Mouse (Mus musculus): ENCODE results near the gene Qrsl1.
"Not testable (repeated sequence)": the region's sequence is repeated elsewhere in the genome, so short reads cannot be mapped to it uniquely, and the experiment has no call there.

The Qrsl1 gene

DNA sequence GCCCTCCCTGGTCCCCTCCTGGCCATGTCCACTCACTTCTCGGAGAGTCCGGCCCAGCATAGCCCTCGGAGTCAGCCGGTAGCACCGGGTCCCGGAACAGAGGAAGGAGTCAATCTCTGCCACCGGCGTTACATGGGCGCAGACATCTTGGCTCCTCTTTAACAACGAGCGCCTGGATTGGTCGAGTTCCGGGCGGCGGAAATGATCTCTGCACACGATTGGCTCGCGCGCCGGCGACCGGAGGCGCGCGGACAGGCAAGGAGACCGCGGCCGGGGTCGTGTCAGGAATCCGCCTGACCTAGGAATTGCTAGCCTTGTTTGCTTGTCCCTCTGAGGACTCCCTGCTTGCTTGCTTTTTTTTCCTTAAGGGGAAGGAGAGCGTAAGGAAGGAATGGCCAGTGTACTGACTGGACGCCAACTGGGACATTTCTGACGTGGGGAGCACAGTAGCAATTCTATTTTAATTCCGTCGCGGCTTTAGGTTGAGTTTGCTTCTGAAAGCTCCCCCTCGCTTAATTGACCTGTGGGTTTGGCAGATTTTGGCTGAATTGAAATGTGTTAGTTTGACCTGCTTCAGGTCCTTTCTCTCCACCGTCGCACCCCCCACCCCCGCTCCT, at the start of gene Qrsl1, which contains the start of gene Rtn4ip1:
Qrsl1 (minus strand) TSS at position 168 of the 617 bp plus-strand sequence.
Rtn4ip1 (plus strand) TSS at position 230 of the 617 bp plus-strand sequence.
- peak; percentile 39 for DNase-seq (ENCODE audit: extremely low read depth, low read depth, low spot score)

DNA sequence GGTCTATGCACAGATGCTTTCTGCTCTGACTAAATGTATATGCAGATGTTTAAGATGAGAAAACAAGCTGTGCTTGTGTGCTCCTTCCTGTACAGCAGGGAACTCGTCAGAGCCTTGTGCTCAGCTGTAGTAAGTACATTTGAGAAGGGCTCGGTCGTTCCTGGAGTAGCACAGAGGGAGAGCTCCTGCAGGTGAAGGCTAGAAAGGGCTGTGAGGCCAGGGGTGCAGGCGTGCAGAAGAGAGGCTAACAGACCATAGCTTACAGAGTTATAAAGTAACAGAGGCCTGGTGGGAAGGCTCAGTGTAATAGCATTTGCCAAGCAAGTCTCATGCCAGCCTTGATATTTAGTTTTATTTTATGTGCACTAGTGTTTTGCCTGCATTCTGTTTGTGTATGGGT, 43.9 kb upstream of the Qrsl1 start:
- DNase-seq (ENCODE audit: extremely low read depth, low read depth, low spot score) = no peak

DNA sequence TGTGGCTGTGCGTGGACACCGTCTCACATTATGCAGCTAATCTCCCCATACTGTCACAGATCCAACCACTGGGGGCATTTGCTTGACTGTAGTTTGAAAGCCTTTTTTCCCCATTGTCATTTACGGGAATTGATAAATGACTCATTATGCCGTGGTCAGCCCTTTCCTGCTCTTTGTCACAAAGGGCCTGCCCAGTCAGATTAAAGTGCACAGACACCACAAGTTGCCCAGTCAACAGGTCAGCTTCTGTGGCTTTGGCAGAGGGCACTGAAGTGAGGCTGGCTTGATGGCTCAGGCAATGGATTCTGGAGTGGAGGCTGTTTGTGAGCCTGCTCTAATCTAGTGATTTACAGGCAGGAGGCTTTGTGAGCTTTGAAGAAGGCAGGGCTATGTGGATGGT, 42.2 kb upstream of the Qrsl1 start:
- no peak for DNase-seq (ENCODE audit: extremely low read depth, low read depth, low spot score)

DNA sequence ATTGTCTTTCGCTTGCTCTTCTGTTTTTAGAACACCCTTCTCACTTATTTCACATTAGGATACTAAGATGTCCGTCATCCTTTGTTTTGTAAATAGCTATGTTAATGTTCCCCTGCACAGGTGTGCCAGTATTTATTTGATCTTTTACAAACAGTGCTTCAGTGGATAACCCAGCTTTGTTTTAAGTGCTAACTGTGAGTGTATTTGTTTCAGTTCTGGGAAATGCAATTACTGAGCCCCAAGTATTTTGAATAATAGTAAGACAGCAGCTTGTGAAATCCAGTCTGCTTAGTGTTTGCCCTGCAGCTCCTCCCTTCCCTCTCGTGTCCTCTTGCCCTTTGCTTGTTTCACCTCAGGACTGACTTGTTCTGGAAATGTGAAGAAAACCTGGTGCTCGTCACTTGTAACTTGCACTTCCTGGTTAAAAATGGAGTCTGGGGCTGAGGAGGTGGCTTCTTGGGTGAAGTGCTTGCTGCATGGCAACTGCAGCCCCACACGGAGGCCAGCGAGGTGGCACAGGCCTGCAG, 37.7 kb upstream of the Qrsl1 start:
- no peak for DNase-seq (ENCODE audit: extremely low read depth, low read depth, low spot score)

DNA sequence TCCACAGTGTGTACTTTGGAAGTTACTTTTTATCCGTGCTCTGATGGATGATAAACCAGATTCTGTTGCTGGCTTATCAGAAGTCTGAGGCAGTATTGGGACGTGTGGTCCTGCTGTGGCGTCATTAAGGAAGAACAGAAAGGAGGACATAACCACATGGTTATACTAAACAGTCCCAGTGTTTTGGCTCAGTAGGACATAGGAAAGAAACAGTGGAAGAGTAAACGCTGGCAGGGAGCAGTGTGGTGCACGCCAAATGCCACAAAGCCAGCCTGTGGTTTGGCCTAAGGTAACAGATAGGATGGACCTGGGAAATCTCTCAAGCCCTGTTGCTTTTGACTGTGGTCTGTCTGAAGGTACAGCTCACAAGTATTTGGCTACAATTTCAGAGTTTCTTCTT, 27.1 kb upstream of the Qrsl1 start:
- no peak for DNase-seq (ENCODE audit: extremely low read depth, low read depth, low spot score)

DNA sequence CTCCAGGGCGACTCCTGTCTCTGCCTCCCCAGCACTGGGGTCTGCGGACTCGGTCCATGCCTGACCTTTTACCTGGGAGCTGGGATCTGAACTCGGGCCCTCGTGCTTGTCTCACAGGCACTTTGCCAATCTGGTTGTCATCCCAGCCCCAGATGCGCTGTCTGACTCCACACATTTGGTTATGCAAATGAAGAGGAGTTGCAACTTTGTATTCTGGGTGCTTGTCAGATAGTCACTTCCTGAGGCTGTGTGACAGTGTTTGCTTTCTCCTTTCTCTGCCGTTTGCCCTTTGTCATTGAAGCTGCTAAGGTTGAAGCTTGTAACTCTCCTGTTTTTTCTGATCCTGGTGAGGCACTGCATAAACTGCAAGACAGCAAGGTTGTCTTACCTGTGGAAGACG, 26.2 kb upstream of the Qrsl1 start:
- DNase-seq (ENCODE audit: extremely low read depth, low read depth, low spot score) = no peak

DNA sequence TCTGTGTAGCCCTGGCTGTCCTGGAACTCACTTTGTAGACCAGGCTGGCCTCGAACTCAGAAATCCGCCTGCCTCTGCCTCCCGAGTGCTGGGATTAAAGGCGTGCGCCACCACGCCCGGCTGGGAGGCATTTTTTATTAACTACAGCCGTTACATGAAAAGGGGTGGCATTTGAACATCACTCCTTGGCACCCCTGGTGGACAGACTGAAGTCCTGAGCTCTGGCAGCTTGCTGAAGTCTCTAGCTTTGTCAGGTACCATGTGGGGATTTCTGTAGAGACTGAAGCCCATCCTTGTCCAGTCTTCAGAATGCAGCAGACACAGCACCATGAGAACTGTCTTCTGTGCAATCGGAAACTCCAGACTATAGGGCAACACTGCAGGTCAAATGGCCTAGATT, 24.2 kb upstream of the Qrsl1 start:
- not testable (repeated sequence) for DNase-seq (ENCODE audit: extremely low read depth, low read depth, low spot score)

DNA sequence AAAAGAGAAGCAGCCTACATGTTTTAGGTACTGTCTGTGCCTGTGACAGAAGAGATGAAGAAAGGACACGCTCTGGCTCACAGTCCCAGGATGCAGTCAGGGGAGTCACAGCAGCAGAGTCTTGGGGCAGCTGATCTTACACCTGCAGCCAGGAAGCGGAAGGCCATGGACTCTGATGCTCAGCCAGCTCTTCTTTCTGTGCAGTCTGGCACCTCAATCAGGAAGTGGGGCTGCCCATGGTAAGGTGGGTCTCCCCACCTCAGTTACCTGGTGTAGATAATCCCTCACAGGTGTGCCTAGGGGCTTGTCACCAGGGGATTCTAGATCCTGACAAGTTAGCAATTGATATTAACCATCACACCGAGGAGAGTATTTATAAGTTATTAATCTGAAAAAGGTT, 21.6 kb upstream of the Qrsl1 start:
- no peak for DNase-seq (ENCODE audit: extremely low read depth, low read depth, low spot score)

DNA sequence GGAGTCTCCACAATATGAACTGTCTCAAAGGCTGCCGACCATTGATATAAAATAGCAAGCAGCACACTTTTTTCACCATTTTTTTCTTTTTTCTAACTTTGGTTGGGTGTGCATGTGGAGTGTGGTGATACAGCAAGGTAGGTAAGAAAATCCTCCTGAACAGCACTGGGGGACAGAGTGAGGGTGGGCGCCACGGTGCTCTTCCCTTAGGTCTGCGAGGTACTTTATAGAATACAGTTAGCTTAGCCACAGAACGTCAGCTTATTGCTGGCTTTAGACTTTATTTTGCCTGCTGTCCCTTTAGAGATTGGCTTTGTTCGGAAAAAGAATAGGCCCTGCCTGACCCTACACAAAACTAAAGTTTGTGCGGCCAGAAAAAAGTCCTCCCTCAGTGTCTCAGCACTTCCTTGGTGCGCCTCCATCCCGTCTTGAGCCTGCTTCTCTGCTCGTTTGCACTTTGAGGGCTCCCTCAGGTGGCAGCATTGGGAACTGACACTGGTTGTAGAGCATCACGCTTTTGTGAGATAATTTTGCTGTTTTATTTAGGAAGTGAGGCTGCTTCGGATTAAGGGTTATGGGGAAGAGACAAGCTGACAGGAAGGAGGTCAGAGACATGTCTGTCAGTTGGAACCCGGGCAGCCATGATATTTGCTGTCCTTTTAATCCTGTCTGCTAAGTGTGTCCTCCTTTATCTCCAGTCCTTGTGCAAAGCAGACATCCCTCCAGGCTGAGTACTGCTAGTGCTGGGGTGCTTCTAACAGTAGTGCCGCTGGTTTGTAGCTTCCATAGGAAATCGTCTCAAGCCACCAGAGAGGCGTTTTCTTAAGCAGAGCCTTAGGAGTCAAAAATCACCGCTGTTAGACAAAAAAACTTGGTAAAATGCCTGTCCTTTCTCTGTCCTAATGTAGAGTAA, 17.4 kb upstream of the Qrsl1 start:
- no peak for DNase-seq (ENCODE audit: extremely low read depth, low read depth, low spot score)

DNA sequence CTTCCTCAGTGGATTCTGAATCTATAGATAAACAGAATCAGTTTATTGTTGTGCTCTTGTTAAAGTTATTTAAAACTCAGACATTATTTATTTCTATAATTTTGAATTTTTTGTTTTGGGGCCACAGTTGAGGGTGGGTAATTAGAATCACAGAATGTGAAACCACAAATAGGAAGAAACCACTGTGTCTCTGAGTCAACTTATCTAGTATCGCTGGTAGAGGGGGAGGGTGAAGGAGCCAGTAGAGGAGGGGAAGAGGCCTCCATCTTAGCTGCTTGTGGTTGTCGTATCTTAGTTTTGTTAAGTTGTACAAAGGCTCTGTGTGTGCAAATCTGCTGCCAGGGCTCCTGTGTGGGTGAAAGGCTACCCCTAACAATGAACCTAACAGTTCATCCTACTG, 15.2 kb upstream of the Qrsl1 start:
- no peak for DNase-seq (ENCODE audit: extremely low read depth, low read depth, low spot score)

DNA sequence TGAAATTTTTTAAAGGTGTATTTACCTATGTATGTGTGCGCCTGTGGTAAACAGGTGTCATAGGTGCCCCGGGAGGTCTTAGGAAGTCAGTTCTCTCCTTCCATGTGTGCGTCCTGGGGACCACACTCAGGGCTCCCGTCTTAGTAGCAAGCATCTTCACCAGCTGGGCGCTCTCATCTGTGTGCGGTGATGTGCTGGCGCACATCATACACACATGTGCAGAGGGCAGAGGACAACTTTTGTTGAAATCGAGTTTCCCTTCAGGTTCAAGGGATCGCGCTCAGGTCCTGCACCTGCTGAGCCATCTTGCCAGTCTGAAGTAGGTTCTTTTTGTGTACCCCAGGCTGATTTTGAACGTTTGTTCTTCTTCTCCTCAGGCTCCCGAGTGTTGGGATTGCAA, 14.6 kb upstream of the Qrsl1 start:
- no peak for DNase-seq (ENCODE audit: extremely low read depth, low read depth, low spot score)

DNA sequence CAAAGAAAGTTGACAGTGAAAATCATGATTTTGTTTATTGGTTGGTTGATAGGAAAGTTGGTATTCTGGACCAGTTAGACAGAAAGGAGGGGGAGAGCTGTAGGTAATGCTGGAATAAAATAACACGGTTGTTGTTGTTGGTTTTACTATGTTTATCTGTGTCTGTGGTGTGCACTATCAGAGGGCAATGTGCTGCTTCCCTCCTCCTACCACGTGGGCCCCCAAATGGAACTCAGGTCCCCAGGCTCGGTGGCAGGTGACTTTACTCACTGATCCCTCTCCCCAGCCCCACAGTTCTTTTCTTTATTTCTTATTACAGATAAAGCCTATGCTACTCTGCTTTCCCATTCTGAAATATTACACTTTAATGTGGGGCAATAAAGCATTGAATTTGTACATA, 10.7 kb upstream of the Qrsl1 start:
- no peak for DNase-seq (ENCODE audit: extremely low read depth, low read depth, low spot score)

DNA sequence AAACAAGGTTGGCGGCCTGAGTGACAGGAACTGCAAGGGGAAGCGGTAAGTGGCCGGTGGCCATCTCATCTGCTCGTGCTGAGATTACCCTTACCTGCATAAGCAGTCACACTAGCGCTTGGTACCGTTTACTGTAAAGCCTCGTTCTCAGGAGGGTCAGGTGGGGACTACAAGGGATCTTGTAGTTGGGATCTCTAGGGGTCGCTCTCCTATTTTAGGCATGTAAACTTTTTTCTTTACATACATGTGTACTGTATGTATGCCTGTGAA, 9.3 kb upstream of the Qrsl1 start:
- no peak for DNase-seq (ENCODE audit: extremely low read depth, low read depth, low spot score)

DNA sequence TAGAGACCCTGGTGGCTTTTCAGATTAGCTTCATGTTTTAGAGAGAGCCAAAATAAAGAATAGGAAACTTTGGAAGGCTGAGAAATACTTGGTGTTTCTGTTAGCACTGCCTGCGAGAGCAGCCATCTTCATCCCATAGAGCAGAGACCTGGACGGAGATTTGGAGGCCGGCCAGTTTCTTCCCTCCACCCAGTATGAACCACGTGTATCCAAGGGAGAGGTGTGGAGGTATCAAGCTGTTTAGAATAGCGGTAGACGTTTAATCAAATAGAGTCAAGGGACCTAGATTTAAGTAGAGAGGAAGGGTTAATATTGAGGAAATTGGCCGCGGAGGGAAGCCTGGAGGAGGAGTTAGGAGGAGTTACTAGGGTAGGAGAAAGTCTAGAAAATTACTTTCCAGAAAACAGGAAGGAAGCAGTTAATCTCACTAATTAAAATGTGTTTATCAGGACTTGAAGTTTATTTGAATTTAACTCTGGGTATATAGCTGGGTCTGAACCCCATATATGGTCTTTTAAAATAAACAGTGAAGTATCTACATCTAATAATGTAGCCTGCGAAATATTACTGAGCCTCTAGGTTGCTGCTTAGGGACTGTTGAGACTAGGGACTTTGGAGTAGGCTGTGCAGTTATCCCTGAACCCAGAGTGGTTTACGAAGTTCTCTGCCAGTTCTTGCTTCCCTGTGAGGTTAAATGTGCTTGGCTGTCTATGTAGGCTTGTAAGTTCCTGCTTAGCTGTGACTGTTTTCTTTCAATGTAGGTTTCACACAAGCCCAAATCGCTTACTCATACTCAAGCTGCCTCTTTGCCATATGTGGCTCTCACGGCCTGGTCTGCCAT, 8.7 kb upstream of the Qrsl1 start:
- no peak for DNase-seq (ENCODE audit: extremely low read depth, low read depth, low spot score)

DNA sequence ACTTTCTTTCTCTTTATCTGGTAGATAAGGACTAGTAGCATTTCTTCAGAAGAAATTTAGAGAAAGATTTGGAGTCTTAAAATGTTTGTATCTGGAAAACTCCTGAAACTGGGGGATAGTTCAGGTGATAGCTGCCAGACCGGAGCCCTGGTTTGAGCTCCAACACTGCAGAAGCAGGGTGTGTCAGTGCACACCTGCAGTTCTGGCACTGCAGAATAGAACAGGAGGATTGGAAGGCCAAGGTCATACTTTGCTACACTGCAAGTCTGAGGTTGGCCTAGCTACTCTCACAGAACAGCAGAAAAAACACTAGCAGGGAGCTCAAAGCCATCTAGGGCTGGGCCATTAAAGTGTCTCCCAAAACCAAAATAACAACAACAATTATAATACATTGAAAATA, 3.0 kb upstream of the Qrsl1 start:
- DNase-seq (ENCODE audit: extremely low read depth, low read depth, low spot score) = no peak

DNA sequence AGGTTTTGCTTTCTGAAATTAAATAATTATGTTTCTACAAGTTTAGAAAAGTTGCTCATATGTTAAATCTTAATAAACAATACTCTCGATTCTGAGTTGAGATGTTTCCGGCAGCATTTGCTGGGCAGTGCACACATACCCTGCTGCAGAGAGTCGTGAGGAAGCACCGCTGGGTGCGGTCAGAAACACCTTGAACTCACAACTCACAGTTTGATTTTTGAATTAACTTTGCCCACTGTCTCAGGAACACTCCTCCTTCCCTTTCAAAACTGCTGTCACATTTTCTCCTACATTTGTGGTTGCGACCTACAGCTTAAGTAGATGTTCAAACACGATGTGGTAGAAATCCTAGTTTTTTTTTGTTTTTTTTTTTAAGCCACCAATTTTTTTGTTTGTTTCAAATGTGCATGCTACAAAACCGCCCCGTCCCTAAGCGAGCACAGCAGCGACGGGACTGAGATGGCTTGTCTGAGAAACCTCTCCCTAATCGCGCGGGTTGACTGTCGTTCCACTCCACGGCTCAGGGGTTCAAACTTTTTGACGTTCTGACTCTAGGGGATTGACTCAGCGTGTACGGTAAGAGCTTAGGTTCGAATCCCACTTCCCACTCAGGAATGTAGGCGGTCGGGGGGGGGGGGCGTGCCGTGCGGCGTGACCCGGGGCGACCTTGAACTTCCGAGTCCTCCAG, 518 bp downstream of the Qrsl1 start:
- no peak for DNase-seq (ENCODE audit: extremely low read depth, low read depth, low spot score)

DNA sequence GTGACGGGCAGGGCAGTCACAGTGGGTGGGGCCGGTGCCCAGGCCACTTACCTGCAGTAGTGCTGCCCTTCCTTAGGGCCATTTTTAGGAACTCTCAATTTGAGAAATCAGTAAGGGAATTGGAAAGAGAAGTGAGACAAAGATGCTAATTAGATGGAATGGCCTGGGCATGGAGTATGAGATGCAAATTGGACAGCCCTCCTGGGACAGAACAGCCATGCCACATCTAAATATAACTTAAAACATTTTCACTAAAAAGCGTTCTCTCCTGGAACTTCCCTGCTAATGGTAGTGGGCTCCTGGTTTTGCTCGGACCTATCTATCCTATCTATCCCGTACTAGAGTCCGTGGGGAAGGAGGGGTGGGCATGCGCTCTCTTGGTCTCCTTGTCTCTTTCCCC, 3.3 kb downstream of the Qrsl1 start:
- no peak for DNase-seq (ENCODE audit: extremely low read depth, low read depth, low spot score)

DNA sequence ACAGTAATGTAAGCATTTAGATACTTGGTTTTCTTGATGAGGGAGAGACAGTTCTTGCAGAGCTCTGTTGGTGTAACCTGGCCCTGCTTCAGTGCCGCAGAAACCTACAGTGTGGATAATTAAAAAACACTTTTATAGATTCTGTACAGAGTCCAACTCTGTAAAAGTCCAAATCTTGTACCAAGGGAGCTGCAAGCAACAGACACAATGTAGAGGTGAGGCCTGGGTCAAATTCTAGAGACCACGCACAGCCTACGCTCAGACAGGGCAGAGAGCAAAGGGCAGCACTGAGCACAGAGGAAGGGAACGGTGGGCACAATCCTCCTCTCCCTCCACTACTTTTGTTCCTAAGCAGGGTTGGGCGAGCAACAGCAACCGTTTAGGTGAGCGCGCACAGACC, 5.5 kb downstream of the Qrsl1 start:
- no peak for DNase-seq (ENCODE audit: extremely low read depth, low read depth, low spot score)

DNA sequence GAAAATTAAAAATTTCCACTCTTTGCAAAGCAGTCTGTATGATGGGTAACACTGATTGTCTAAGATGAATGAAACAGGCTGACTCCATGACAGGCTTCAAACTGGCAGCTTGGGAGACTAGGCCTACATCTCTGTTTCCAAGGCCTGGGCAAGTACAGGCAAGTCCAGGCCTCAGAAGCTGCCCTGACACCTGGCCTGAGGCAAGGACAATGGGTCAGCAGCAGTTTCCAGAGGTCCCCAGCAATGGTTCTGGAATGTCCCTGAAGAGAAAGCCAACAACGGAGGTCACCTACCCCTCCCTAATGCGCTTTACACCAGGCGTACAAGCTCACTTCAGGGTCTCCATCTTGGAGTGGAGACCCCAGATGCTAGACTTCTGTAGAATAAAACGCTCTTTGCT, 8.6 kb downstream of the Qrsl1 start:
- DNase-seq (ENCODE audit: extremely low read depth, low read depth, low spot score) = no peak

DNA sequence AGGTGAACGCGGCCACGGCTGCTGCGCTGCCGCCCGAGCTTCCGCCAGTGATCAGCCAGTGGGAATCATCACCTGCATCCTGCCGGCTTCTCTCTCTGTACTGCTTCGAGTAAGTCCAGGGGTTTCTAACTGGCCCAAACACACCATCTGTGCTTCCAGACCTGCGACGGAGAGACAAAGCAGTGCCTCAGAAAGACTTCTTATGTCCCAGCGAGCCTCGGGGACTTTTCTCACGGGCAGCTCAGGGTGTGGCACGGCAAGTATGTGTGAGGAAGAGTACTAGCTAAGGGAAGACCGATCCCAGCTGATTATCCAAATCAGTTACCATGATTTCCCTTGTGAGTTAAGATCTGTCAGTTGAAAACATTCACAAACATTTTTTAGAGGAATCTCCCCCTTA, 12.6 kb downstream of the Qrsl1 start:
- DNase-seq (ENCODE audit: extremely low read depth, low read depth, low spot score) = no peak

DNA sequence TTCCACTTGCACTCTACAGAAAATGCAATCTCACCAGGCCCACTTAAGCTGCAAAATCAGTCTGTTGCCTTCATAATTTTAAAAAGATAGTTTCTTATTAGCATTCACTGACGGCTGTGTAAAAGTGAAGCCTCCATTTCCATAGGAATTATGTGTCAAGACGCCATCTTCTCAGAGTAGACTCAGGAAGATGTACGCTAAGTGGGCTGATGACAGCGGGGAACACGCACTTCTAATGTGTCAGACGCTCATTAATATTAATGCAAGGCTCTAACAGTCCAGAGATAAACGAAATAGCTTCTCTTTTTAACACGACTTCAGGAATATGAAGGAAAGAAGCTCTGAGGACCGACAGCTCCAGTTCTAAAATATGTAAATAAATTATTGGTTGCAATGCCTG, 13.9 kb downstream of the Qrsl1 start:
- DNase-seq (ENCODE audit: extremely low read depth, low read depth, low spot score) = no peak
